ENCODE assay signal across 8 mouse cellular contexts in the genomic region with DNA sequence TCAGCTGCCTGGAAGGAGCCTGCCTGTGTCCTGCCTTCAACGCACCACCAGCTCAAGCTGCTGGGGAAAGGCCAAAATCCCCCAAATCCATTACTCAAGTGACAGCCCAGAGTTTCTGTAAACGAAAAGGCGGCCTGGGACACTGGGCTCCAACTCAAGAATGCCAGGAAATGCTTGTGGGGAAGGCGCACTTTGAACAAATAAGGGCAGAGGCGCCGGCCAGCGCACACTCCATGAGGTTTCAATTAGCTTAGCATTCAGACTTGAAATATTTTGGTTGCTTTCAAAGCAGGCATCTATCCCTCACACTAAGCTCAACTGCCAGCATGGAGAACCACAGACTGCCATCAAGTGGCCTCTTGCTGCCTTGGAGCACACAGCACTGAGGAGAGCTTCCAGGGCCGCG. TPM values are rescaled to one million over a fixed set of nuclear protein-coding genes. Genes with fewer than 3 reads are reported as not detected.
DNase-seq lines count a peak whose midpoint lies in the region; ATAC-seq lines count a peak whose summit lies in the region.

No protein-coding gene starts in this region.

- peak; percentile 79 for DNase-seq in forelimb bud, embryonic 11.5 days (ENCODE audit: low read depth, low spot score)
- peak; percentile 60 for DNase-seq in intestine, embryonic 14.5 days (ENCODE audit: low spot score)
- DNase-seq in liver, embryonic 13.5 days, result no peak
- peak; percentile 61 for DNase-seq in skeletal muscle tissue, adult 2 months (ENCODE audit: low read depth, low spot score)
- no peak for DNase-seq in cerebellum, postnatal 14 days

- peaks cover 69% of the 10 kb centered on the region for H3K4me1 ChIP-seq in megakaryocyte, embryonic 14.5 days
- peaks cover 55% of the 10 kb centered on the region for H3K4me1 ChIP-seq in intestine, embryonic 14.5 days (replicated peaks; ENCODE audit: control insufficient read depth, insufficient read depth, low read length)
- peaks cover 60% of the 10 kb centered on the region for H3K4me1 ChIP-seq in liver, embryonic 13.5 days (replicated peaks)

- ATAC-seq in megakaryocyte, adult 5-6 weeks (ENCODE audit: poor library complexity, severe bottlenecking), result no peak
- ATAC-seq in intestine, embryonic 14.5 days (replicated peaks; ENCODE audit: low FRiP score, low TSS enrichment, low read depth), result no peak; the same call in 1 of the 2 replicates
- no peak for ATAC-seq in liver, embryonic 13.5 days (ENCODE audit: low read depth)
- no peak for ATAC-seq in erythroid progenitor cell, adult 5-6 weeks (replicated peaks; ENCODE audit: low FRiP score, poor library complexity, severe bottlenecking)

- H3K9ac ChIP-seq in intestine, embryonic 14.5 days (ENCODE audit: low read length), result peak overlapping the region; percentile 30; the same call in 1 of the 2 replicates
- peak overlapping the region; percentile 53; the same call in 1 of the 2 replicates for H3K9ac ChIP-seq in liver, embryonic 13.5 days

- H3K4me3 ChIP-seq in megakaryocyte, embryonic 14.5 days (replicated peaks), result peak overlapping the region; percentile 88
- no peak overlapping the region for H3K4me3 ChIP-seq in intestine, embryonic 14.5 days (ENCODE audit: low read depth, low read length)
- H3K4me3 ChIP-seq in liver, embryonic 13.5 days (replicated peaks), result no peak overlapping the region

- H3K9me3 ChIP-seq in megakaryocyte, embryonic 14.5 days, result no peaks in the 10 kb centered on the region
- no peaks in the 10 kb centered on the region for H3K9me3 ChIP-seq in intestine, embryonic 14.5 days (ENCODE audit: control insufficient read depth, low read length)
- no peaks in the 10 kb centered on the region for H3K9me3 ChIP-seq in liver, embryonic 13.5 days (replicated peaks)

- peak overlapping the region; percentile 8; the same call in 1 of the 2 replicates for H3K4me2 ChIP-seq in intestine, embryonic 14.5 days (ENCODE audit: low read length)
- H3K4me2 ChIP-seq in liver, embryonic 13.5 days, result peak overlapping the region; percentile 49

- H3K36me3 ChIP-seq in megakaryocyte, embryonic 14.5 days (replicated peaks; ENCODE audit: low read length), result peaks cover 96% of the 10 kb centered on the region
- peaks cover 91% of the 10 kb centered on the region for H3K36me3 ChIP-seq in intestine, embryonic 14.5 days (ENCODE audit: control insufficient read depth, insufficient read depth, low read length)
- peaks cover 76% of the 10 kb centered on the region for H3K36me3 ChIP-seq in liver, embryonic 13.5 days

- no peaks in the 10 kb centered on the region for H3K27me3 ChIP-seq in megakaryocyte, embryonic 14.5 days (replicated peaks)
- no peaks in the 10 kb centered on the region for H3K27me3 ChIP-seq in intestine, embryonic 14.5 days (replicated peaks; ENCODE audit: control insufficient read depth, insufficient read depth, low read length)
- H3K27me3 ChIP-seq in liver, embryonic 13.5 days, result no peaks in the 10 kb centered on the region

- H3K27ac ChIP-seq in intestine, embryonic 14.5 days (ENCODE audit: low read depth), result peak overlapping the region; percentile 93
- peak overlapping the region; percentile 80 for H3K27ac ChIP-seq in liver, embryonic 13.5 days

- WGBS in intestine, embryonic 14.5 days, result 32% methylated on average over 9 of the region's 9 CpGs
- 59% methylated on average over 9 of the region's 9 CpGs for WGBS in liver, embryonic 13.5 days (ENCODE audit: insufficient replicate concordance)

RNA-seq across cellular contexts. Expression of a gene that starts 9.9 kb away (rescaled TPM):
- polyA plus RNA-seq in megakaryocyte, embryonic 14.5 days (2012; ENCODE audit: insufficient read depth, low replicate concordance), result 40.6 and 61.8 TPM in 2 replicates
- 30.2 and 32.5 TPM in 2 replicates for total RNA-seq in megakaryocyte, adult 5-6 weeks (2015)
- total RNA-seq in megakaryocyte, adult 5-6 weeks (2017), result 89.8 and 106 TPM in 2 replicates
- polyA plus RNA-seq in intestine, embryonic 14.5 days (2014; fragmentation: Nextera tagmentation; extraction: Ambion mirVana), result 116 and 131 TPM in 2 replicates
- 23.3 and 26.1 TPM in 2 replicates for polyA plus RNA-seq in liver, embryonic 13.5 days (2015; fragmentation: Nextera tagmentation; extraction: Ambion mirVana)
- 5.0 and 10.5 TPM in 2 replicates for total RNA-seq in erythroid progenitor cell, adult 5-6 weeks (2015; ENCODE audit: low replicate concordance)
- total RNA-seq in erythroid progenitor cell, adult 5-6 weeks (2017; ENCODE audit: low replicate concordance), result 11.4 and 12.7 TPM in 2 replicates

RNA-seq across cellular contexts. Expression of a gene that starts 10.0 kb away (rescaled TPM):
- polyA plus RNA-seq in megakaryocyte, embryonic 14.5 days (2012; ENCODE audit: insufficient read depth, low replicate concordance), result 32.0 and 53.9 TPM in 2 replicates
- total RNA-seq in megakaryocyte, adult 5-6 weeks (2015), result 23.7 and 27.3 TPM in 2 replicates
- total RNA-seq in megakaryocyte, adult 5-6 weeks (2017), result 17.5 and 19.3 TPM in 2 replicates
- 49.0 and 51.8 TPM in 2 replicates for polyA plus RNA-seq in intestine, embryonic 14.5 days (2014; fragmentation: Nextera tagmentation; extraction: Ambion mirVana)
- polyA plus RNA-seq in liver, embryonic 13.5 days (2015; fragmentation: Nextera tagmentation; extraction: Ambion mirVana), result 14.5 and 16.2 TPM in 2 replicates
- total RNA-seq in erythroid progenitor cell, adult 5-6 weeks (2015; ENCODE audit: low replicate concordance), result 19.3 and 27.0 TPM in 2 replicates
- 12.9 and 21.7 TPM in 2 replicates for total RNA-seq in erythroid progenitor cell, adult 5-6 weeks (2017; ENCODE audit: low replicate concordance)

Comparison
In these comparisons a context has a peak if more than half of its experiments do, and no peak if none do; other contexts are left out.
1. DNase-seq: peak in forelimb bud, embryonic 11.5 days (single experiment), intestine, embryonic 14.5 days (single experiment) and skeletal muscle tissue, adult 2 months (single experiment); none in liver, embryonic 13.5 days (single experiment) and cerebellum, postnatal 14 days (0 of 2).